Mouse (Mus musculus) left cerebral cortex, adult 18-20 months (tissue): ENCODE measurements around the gene Ulk1. TPM values are rescaled to one million over a fixed set of nuclear protein-coding genes. Genes with fewer than 3 reads are reported as not detected.
"Not testable (repeated sequence)": the region's sequence is repeated elsewhere in the genome, so short reads cannot be mapped to it uniquely, and the experiment has no call there.

Source experiments
- DNase-seq, 2 experiments: peaks; one replicate each; pipeline ENCODE4 v3.0.0; 2021 to 2022; ENCODE audit warnings: low spot score in 2 of 2, mixed read lengths in 1 of 2
- long read RNA-seq, 2 experiments: library from polyadenylated mRNA; stranded (forward); transcript quantifications; one replicate each; pipeline ENCODE4 v2.0.0; 2021
- total RNA-seq, 2 experiments: library from RNA; stranded (reverse); gene quantifications; 2 replicates each; pipeline ENCODE4 v1.2.3; 2021

Ulk1 gene
- 10 to 100 TPM; 68.3 to 69.6 TPM for total RNA-seq
- long read RNA-seq, experiment 1, full-length matches to known transcripts: 19 of 67 reads
- long read RNA-seq, experiment 1, partial matches to known transcripts: 35 of 67 reads
- long read RNA-seq, experiment 1, other reads (novel, unspliced or antisense): 13 of 67 reads
- long read RNA-seq, experiment 2, full-length matches to known transcripts: 3 of 23 reads
- long read RNA-seq, experiment 2, partial matches to known transcripts: 12 of 23 reads
- long read RNA-seq, experiment 2, other reads (novel, unspliced or antisense): 8 of 23 reads

DNA sequence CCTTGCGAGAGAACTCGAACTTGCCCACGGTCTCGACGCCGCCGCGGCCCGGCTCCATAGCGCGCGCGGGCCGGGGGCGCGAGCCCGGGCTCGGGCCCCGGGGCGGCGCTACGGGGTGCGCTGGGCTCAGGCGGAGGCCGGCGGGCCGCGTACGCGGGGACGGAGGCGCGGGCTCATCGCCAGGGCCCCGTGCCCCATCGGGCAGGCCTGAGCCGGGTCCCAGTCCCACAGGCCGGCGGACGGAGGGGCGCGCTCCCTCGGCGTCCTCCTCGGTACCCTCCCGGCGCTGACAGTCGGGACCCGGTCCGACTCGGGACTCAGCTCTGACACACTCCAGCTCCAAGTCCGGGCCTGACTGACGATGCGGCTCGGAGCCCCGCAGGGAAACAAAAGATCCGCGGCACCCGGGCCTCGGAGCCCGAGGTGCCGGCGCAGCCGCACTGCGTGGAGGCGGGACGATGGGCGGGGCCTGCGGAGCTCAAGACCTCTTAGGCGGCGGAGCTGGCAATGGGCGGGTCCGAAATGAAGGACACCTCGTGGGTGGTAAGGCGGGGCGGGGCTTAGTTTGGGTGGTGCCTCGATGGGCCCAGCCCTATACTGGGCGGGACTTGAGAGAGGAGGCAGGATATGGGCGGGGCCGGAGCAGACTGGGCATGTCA, at the start of gene Ulk1:
Gene Ulk1, minus strand, starts transcription at position 431 of the 659 bp plus-strand sequence.
- DNase-seq: peak; percentile 99

- DNase-seq: no peak
Measured at GRCm38 (mm10) chr5:110859013-110859650, 49.2 kb upstream of the Ulk1 start.

GRCm38 (mm10) chr5:110857091-110857490, 47.2 kb upstream of the Ulk1 start:
- DNase-seq: no peak

DNA sequence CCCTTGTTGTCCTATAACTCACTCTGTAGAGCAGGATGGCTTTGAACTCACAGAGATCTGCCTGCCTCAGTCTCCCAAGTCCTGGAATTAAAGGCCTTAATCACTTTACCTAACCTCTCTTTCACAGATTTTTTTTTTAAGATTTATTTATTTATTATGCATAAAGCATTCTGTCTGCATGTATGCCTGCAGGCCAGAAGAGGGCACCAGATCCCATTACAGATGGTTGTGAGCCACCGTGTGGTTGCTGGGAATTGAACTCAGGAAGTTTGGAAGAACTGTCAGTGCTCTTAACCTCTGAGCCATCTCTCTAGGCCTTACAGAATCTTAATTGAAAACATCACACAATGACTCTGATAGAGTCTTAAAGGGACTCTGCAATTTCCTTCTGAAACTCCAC, 43.1 kb upstream of the Ulk1 start:
- no peak for DNase-seq

DNA sequence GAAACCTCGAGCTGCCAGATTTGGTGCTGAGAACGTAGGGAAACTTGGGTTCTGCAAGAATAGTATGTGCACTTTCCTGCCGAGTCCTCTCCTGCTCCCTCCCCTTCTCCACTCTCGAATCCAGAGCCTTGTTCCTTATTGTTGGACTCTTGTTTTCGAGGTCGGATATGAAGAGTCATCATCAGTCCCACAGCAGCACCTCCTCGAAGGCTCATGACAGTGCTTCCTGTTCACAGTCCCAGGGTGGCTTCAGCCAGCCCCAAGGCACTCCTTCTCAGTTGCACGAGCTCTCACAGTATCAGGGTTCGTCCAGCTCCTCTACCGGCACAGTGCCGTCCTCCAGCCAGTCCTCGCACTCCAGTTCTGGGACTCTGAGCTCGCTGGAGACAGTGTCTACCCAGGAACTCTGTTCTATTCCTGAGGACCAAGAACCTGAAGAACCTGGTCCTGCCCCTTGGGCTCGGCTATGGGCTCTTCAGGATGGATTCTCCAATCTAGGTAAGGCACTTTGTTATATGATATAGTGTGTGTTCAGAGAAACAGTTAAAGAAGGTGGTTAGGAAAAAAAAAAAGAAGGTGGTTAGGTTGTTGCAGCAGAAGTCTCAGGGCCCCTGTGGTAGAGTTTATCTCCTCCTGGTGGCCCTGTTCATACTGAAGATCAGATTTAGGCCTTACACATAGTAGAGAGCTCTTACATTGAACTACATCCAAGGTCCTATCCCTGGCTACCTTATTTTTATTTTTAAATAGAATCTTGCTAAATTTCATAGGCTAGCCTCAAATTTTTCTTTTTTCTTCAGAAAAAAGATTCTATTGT, 31.4 kb upstream of the Ulk1 start:
- DNase-seq: no peak

- DNase-seq: peak in 1 of 2 experiments; percentile 17
Measured at GRCm38 (mm10) chr5:110840465-110840864, 30.6 kb upstream of the Ulk1 start.

- peak; percentile 98 to 99 for DNase-seq
Measured at GRCm38 (mm10) chr5:110839678-110840365, 29.9 kb upstream of the Ulk1 start, which contains the start of the genes Hscb and Chek2. TSS of gene Hscb (minus strand) at chr5:110839777. TSS of gene Chek2 (plus strand) at chr5:110839979.

DNA sequence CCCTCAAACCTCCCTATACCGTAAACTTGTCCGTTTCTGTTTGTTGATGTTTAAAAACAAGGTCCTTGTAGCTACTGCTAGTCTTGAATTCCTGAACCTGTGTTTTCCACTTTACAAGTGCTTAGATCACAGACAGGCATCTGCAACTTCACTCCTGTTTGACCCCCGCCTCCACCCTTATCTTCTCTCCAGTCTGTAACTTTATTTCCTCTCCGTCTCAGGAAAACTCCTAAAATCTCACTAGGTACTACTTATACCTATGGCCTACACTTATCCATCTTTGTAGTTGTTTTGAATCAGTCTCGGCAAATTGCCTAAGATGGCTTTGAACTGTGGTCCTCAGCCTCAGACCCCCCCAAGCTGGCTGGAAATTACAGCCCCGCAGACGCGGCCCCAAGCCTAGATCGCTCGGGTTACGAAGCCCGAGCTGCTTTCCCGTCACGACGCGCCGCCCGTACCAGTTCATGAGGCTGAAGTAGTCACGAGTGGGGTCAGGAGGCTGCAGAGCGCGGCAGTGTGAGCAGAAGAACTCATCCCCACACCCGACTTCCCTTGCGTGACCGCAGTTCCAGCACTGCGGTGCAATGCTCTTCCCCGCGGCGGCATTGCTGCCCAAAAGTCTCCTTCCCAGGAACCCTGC, 29.3 kb upstream of the Ulk1 start:
- no peak for DNase-seq

DNA sequence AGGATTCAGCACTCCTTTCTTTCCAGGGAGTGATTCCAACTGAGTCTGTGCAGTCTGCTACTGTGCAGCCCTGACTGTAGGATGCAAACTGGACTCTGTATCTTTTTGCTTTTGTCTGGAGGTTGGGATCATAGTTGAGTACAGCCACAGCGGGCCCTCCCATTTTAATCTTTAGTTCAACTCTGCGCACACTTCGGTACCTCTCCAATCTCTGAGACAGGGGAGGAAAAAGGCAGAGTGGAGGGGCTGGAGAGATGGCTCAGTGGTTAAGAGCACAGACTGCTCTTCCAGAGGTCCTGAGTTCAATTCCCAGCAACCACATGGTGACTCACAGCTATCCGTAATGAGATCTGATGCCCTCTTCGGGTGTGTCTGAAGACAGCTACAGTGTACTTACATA, 28.1 kb upstream of the Ulk1 start:
- DNase-seq: not testable (repeated sequence)

- DNase-seq: peak; percentile 26 to 34
Measured at GRCm38 (mm10) chr5:110835959-110836358, 26.1 kb upstream of the Ulk1 start.

DNA sequence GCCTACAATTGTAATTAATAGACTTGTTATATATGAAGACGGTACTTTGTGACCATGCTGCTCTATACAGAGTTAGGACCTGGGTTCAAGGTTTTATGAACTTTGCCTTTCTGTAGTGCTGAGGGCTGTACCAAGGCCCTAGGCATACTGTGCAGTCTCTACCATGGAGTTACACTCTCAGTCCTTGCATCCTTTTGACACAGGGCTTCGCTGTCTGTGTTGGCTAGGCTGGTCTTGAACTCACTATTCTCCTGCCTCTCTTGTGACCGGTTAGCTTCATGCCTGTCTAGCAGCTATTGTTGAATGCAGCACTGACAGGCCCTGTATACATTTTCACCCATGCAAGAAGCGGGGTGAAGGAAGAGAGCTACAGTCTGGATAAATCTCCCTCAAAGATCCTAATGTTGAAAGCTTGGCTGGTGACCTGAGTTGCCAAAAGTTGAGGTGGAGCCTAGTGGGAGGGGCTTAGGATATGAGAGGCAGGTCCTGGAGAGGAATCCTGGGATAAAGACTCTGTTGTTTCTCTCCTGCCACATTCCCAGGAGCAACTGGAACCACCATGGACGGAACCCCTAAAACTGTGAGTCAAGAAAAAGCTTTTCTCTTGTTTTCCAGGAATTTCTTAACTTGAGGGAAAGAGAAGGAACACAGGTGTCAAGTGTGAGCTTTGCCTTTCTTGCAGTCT, 21.3 kb upstream of the Ulk1 start:
- DNase-seq: no peak

GRCm38 (mm10) chr5:110827576-110827975, 17.7 kb upstream of the Ulk1 start:
- no peak for DNase-seq

DNA sequence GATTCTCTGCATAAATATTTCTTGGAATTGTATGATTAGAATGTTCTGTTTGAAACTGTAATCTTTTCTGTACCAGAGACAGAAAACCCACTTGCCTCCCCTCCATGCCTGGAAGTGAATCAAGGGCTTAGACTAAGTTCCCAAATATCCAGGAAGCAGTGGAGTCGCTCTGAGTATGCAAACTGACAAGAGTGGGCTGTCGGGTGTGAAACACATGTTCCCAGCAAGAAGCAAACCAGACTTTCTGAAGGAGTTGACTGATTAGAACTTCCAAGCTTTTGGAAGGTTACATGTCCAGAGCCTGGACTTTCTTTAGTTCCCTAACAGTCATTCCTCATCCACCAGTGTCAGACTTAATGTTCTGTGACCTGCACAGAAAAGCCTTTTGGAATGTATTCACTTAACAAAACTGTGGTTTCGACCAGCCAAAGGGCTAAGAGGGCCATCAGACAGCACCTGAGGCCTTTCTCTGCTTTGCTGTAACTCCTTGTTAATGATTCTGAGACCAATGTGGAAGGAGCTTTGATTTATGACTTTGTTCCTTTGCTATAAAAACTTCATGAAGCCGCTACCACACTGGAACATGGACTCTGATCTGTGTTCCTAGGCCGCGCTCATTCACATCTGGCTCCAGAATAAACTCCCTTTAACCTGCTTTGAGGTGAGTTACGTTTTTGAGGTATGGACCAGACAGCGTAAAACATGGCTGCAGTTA, 17.0 kb upstream of the Ulk1 start:
- peak in 1 of 2 experiments; percentile 26 for DNase-seq

DNA sequence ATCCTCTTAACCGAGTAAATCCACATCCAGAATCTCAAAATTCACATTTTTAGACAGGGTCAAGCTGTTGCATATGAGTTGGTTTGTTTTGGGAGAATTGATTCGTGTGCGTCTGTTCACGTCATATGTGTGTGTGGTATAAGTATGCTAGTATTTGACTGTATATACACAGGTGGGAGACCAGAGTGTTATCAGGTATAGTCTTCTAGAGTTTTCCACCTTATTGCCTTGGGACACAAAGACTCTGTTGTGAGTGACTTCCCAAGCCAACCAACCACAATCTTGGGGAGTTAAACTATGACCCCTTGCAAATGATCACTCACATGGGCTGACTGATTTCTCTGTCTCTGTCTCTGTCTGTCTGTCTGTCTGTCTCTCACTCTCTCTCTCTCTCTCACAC, 14.5 kb upstream of the Ulk1 start:
- no peak for DNase-seq

DNA sequence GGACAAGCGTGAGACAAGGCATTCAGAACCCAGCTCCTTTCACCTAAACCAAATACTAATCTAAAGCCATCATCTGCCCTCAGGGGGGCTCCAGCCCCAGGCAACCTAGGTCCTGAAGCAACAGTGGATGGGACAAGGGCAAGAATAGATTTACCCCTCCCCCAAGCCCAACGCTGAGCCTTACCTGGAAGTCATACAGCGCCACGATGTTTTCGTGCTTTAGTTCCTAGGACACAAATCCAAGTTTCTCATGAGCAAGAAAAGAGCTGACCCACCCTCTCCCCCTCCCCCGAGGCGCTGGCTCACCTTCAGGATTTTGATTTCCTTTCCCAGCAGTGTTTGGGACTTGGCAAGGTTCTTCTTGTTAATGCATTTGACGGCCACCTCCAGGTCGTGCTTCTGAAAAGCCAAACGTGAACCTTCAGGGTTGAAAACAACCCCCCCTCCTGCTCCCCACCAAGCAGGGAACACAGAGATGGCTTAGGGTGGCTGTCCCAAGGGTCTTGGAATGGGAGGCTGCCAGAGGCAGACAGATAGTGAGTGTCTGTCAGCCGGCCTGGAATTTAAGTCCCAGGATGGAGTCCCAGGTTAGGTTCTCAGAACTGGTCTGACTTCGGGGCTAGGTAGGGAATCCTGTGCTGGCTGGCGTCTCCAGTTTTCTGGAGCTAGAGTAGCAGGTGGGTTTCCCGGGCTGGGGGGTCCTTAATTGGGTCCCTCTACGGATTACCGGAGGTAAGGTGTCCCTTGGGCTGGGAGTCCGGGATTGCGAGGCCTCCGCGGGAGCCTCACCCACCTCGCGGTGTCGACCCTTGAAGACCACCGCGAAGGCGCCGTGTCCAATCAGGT, 853 bp downstream of the Ulk1 start:
- peak in 1 of 2 experiments; percentile 19 for DNase-seq

GRCm38 (mm10) chr5:110808061-110808631, 1.8 kb downstream of the Ulk1 start:
- peak; percentile 81 to 86 for DNase-seq

- DNase-seq: no peak
Measured at GRCm38 (mm10) chr5:110807453-110807852, 2.4 kb downstream of the Ulk1 start.

GRCm38 (mm10) chr5:110806676-110807075, 3.2 kb downstream of the Ulk1 start:
- no peak for DNase-seq
